Mouse (Mus musculus) left cerebral cortex, postnatal 14 days (tissue): ENCODE measurements around the gene Gm42791. TPM values are rescaled to one million over a fixed set of nuclear protein-coding genes. Genes with fewer than 3 reads are reported as not detected.
A peak's percentile ranks its signal among the peaks of the same experiment; 100 is the strongest.

Experiments used
- DNase-seq, 2 experiments: peaks; one replicate each; pipeline ENCODE4 v3.0.0; 2021 to 2022; ENCODE audit warnings: low spot score in 2 of 2, mixed read lengths in 1 of 2
- intact Hi-C: fragments of 180-260 bp; cut with DNase I; formaldehyde crosslinking; loops from one replicate; pipeline ENCODE4 v1.15.1; 2025
- total RNA-seq, 2 experiments: library from RNA; stranded (reverse); gene quantifications; 2 replicates each; pipeline ENCODE4 v1.2.3; 2021

Gm42791 gene
- total RNA-seq, 2 experiments from 2014 or later, result 16.6 to 17.8 TPM

DNA sequence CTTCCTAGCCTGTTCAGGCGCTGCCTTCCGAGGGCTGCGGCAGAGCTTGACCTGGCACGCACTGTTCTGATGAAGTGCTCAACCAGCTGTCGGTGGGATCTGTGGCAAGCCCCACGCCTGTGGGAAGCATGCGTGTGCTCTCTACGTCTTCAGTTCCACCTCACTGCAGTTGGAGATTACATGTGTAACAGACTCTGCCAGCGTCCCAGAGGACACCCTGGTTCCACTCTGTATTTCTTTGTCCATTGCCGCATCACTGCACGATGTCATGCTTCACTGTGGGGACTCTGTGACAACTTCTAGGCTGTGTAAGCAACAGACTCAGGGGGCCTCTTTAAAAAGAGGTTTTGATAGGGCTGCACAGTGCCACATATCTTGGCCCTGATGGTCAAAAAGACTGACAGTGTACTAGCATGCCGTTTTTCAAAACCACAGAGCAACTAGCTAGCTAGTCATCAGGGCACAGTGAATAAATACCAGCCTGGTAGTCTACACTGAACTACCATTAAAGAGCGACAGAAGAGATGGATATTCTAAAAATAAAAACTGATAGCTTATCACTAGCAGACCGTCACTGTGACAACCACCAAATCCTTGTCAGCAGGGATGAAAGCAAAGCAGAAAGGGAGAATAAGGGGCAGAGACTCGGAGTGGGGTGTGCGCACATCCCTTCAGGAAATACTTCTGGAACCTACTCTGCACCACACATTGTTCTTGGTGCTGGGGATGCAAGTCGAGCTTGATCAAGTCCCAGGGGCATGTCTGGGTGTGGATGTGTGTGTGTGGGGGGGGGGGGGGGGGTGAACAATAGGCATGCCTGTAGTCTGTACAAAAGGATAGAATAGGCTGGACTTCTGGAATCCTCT is 86.5 kb downstream of the Gm42791 start:
- intact Hi-C loops, result no loop called here

DNA sequence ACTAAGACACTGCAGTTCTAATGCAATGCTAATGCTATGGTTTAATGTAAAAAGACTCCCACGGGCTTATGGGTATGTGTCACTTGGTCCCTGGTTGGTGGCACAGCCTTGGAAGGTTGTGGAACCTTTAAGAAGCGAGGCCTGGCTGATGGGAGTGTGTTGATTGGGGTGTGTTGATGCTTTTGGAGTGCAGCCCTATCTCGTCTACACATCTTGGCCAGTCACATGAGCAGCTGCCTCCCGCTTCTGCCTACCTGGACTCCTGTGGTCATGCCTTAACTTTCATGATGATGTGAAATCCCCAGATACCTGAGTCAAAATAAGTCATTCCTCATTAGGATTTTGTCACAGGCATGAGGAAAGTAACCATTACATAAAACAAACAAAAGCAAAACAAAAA is 88.6 kb downstream of the Gm42791 start:
- intact Hi-C loops, result no loop called here
- no peak for DNase-seq

More for the DNA sequence above, 86.5 kb downstream of the Gm42791 start:
- no peak for DNase-seq

DNA sequence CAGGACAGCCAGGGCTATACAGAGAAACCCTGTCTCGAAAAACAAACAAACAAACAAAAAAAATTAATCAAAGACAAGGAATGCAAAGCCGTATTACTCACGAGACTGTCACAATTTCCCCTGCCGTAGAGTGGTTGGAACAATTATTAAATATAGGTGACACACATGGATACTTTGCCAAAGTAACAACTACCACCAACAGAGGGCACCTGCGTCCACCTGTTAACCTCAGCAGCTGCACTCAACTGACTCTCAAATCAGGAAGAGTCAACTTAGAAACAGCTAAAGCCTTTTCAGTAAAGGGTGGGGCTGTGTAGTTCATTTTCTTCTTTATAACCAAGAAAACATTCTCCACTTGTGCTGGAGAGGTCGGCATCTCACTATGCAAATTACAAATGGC is 90.1 kb downstream of the Gm42791 start:
- intact Hi-C loops, result no loop called here

DNA sequence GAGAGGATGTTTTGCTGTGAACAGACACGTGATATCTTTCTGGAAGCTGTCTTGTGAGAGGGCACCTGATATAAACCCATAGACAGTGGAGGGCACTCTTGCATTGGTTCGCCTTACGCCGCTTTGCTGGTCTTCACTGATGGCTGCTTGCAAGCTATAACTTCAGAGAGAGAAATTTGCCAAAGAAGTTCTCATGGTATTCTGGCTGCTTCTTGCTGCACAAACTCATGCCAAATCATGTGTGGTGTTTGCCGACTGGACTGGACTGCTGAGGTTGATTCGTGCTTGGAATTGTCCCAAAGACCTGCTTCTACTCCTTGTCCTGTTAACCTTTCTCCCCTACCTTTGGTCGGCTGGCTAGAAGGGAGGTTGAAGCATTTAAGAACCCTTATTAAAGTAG is 95.6 kb downstream of the Gm42791 start:
- peak in 1 of 2 experiments; percentile 17 for DNase-seq
- intact Hi-C loops, result no loop called here

More for the DNA sequence above, 90.1 kb downstream of the Gm42791 start:
- DNase-seq, result no peak

DNA sequence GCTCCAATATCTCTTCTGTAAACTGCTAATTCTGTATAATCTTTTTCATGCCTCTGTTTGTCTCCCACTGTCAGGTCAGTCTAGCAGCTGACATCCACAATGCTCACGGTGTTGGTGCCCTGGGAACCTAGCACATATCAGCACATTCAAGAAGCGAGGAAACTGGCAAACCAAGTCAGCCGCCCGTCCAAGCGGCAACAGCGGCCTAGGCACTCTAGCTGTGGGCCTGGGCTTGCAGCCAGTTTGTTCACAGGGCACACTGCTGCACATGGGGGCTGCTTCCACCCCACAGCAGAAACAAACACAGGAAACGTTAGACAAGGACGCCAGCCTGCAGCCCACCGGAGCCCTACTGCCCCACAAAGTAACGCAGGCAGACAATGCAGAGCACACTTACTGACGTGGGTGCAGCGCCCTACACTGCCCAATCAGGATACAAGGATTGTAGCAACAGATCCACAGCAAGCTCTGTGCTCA is 97.0 kb downstream of the Gm42791 start:
- intact Hi-C loops, result no loop called here
- no peak for DNase-seq

DNA sequence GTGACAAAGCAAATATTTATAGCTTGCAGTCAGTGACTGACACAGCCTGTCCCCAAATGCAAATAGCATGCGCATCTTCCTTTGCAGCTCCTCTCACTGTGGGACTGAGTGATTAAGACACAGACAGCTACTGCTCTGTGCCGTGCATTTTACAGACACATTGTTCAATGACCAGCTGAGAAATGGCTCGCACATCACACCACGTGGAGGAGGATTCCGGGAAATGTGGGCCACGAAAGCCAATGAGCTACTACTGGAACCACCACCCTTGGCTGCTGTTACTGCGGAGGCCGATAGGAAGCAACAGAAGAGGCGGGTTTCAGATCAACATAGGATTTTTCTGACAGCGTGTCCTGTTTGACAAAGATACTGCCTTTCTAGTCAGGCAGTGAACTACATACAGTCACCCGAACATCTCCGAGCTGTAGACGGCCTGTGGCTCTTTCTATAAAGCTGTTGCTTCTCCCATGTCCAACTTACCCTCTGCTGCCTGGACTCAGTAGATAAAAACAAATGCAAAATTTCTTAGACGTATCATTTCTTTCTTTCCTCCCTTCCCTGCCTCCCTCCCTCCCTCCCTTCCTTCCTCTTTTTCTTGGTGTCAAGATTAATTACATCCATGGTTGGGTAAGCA is 97.8 kb downstream of the Gm42791 start:
- intact Hi-C loops, result no loop called here
- peak; percentile 58 to 80 for DNase-seq

DNA sequence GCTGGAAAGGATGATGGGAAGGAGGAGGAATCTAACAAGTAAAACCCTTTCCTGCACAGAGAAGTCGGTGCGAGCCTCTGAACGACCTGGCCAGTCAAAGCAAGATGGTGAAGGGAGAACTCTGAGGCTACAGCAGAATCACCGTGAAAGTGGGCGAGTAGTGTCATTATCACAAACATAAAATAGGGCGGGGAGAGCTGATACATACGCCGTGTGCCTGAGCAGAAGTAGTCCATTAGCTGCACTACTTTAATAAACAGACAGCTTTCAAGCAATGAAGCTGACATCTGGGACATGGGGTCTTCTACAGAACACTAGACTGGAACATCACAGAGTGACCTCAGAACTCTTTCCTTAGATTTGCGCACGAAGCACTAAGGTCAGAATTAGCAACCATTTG is 98.4 kb downstream of the Gm42791 start:
- no peak for DNase-seq
- intact Hi-C loops, result no loop called here

DNA sequence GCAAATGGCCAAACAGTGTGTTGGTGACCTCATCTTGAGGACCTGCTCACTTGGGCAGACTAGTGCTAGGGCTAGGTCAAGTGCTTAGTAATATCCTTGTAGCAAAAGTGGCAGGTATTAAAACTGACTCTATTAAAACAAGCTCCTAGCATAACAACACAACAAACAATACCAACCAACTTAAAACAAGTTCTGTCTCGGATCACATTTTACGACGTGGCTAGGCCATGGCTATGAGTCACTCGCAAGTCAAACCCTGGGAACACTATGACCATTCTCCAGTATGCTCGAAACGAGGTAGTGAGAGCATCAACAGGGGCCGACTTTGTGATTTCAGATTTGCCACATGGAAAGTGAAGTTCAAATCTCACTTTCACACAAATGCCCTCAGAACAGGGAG is 99.1 kb downstream of the Gm42791 start:
- DNase-seq, result no peak
- intact Hi-C loops, result no loop called here

DNA sequence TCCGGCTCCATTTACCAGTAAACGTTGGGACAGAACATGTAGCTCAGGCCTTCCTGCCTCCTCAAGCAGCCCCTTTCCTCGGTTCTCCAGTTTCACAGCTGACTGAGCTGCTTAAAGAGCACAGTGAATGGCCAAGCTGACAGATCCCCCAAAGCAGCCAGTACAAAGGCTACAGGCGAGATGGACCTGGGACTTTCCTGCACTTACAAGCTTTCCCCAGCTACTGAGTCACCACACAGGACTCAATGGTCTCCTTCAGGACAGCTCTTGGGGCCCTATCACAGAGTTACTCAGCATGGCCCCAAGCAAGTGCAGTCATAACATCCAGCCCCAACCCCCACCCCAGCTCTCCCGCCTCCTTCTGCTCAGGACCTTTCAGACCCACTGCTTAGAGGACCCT is 99.9 kb downstream of the Gm42791 start:
- no peak for DNase-seq
- intact Hi-C loops, result no loop called here

DNA sequence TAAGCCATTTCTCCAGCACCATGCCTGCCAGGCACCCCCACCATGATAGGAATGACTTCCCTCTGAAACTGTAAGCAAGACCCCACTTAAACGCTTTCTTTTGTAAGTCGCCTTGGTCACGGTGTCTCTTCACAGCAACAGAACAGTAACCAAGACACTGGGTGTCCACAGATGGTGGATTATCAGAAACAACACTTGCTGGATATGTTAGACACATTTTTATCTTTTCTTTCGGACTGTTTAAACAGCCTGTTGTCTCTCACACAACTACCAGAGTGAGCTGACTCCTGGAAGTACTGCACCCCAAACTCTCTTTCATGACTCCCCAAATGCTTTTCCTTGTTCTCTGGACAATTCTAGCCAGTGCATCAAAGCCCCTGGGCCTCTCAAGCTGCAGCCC is 104.7 kb downstream of the Gm42791 start:
- no peak for DNase-seq
- intact Hi-C loops, result no loop called here

DNA sequence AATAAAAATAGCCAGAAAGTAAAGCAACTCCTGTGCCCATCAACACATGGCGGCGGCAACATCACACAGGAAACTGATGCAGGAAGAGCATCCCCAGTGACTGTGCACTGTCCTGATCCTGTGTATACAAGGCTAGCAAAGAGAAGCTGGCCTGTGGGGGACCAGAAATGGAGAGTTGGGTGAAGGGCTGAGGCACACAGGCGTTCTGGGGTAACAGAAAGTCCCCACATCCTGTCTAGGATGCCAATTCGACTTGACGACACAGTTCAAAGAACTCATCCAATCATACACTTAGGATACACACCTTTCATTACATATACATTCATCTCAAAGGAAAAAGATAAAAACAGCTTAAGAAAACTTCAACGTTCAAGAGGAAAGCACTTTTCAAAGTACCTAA is 106.9 kb downstream of the Gm42791 start:
- no peak for DNase-seq
- intact Hi-C loops, result no loop called here

DNA sequence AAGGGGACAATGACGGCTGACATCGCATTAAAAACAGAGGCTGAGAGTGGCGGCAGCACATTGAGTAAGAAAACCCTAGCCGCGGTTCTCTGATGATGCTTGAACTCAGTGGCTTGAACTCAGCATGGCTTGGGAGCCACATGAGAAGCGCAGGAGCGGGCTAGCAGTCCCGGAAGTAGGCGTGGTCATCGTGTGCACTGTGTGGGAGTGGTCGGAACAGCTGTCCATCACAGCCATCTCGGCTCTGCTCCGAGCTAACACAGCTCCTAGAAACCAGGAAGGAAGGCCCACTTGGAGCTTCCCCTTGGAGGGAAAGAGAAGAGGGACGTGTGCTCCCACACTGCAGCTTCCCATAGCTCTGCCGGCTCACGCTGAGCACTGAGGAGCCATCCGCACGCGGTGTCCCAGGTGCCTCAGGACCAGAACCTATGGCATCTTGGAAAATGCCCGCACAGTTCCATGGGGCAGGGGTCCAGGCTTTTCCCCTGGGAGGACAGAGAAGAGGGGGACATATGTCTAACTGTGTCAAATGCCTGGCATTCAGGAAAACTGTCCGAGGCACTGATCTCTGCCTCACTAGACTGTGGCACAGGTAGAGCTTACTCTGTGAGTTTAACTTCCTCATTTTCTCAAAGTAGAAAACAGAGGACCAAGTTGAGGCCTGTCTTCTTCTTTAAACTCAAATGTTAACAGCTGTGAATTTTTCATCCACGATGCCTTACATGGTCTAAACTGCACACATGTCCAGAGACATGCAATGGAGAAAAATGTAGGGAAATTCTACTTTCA is 108.9 kb downstream of the Gm42791 start:
- no peak for DNase-seq
- intact Hi-C loops, result no loop called here

DNA sequence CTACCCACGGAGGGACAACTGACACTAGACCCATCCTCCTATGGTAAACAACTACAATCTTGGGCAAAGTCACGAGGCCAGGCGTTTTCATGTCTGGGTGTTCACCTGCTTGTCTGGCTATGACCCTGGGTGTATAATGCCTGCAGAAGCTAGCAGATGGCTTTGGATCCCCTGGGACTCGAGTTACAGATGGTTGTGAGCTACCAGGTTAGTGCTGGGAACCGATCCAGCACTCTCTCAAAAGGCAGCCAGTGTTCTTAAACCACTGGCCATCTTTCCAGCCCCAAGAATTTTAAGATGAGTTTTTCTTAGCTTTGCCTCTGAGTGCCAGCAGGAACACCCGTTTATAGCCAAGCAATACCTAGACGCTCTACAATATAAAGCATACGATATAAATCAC is 111.3 kb downstream of the Gm42791 start:
- DNase-seq, result no peak
- intact Hi-C loops, result no loop called here

DNA sequence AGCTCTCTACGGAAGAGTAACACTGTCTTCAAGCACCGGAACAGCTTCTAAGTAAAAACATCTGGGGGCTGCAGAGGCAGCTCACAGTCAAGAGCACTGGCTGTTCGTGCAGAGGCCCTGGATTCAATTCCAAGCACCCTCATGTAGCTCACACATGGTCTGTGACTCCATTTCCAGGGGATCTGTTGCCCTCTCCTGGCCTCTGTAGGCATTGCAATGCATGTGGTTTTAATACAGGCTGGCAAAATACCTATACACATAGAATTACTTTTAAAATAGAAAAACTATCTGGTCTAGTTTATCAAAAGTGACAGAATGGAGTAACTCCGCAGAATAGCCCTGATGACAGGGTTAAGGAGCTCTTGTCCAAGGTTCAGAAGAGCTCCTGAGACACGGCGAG is 115.7 kb downstream of the Gm42791 start:
- DNase-seq, result no peak
- intact Hi-C loops, result no loop called here

DNA sequence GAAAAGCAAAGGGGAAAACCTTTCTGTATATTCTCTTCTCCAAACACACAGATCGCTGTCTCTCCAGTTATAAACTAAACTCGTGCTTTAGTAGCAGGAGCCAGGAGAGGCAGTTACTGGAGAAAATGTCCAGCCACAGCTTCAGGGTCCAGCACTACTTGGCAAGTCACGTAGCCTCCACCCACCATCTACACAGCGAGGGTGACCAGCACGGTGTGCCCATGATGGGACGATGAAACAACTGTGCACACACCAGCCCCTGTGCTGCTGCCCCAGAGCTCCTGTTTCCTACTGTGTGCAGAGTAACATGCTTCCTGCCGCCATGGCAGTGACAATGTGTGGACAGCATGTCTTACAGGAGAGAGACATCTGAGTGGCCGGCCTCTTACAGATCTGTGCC is 121.8 kb downstream of the Gm42791 start:
- no peak for DNase-seq
- intact Hi-C loops, result no loop called here

DNA sequence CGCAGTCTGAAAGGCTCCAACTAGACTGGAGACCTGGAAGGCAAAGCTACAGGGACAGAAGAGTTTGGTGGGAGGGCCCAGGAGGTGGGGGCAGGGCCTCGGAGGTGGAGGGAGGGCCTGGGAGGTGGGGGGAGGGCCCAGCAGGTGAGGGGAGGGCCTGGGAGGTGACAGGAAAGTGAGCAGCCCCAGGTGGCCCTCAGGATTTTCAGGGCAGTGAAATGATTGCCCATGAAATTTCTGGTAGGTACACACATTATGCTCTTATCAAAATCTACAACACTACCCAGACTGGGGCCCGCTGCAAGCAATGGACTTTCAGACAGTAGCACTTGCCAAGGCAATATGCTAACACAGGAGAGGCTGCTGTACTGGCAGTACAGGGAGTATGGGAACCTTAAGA is 125.4 kb downstream of the Gm42791 start:
- intact Hi-C loops, result no loop called here
- DNase-seq, result no peak

DNA sequence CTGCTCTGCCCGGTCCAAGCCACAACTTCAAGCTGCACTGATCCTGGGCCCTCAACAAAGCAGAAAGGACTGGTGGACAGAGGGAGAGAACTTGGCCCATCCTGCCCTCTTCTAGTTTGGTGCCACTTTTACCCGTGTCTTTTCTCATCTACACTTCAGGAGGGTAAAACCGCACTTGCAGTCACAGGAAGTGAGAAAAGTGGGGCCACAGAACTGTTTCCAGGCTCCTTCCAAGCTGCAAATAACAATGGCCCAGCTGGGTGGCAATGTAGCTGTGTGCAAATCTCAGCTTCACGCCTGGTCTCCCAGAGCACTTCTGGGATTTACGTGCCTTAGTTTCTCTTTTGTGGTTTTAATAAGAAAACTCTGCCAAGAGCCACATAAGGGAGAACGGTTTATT is 127.2 kb downstream of the Gm42791 start:
- no peak for DNase-seq
- intact Hi-C loops, result no loop called here

DNA sequence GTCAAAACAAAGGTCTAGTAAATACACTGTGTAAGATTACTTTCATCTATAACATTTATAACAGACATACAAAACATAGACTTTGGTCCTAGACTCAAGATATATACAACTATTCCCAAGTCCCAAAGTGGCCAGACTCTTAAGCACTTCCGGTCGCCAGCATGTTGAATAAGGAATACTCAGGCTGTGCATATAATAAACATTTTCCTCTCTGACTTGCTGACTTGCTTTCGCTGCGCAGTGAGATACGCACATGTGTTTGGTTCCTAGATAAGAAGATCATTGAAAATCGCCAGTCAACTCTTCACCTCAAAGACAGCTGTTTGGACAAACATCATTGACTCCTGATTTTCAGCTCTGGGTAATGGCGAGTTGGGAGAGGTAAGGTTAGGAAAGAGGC is 127.8 kb downstream of the Gm42791 start:
- no peak for DNase-seq
- intact Hi-C loops, result no loop called here

DNA sequence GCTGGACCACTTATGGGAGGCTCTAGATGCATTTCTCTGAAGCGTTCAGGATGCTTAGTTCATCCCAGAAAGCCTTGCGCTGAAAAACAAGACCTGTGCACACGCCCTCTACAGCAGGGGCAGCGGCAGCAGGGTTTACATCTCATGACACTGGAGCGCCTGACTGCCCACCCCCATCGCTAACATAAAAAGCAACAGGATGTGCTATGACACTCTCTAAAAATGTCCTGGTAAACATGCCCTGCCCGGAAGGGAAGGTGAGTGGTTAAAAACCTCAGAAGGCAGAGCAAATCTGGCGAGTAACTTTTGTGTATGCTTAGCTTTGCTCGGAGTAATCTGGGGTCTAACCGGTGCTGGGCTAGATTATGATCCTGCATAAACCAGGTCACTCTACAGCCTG is 128.4 kb downstream of the Gm42791 start:
- DNase-seq, result no peak
- intact Hi-C loops, result no loop called here

DNA sequence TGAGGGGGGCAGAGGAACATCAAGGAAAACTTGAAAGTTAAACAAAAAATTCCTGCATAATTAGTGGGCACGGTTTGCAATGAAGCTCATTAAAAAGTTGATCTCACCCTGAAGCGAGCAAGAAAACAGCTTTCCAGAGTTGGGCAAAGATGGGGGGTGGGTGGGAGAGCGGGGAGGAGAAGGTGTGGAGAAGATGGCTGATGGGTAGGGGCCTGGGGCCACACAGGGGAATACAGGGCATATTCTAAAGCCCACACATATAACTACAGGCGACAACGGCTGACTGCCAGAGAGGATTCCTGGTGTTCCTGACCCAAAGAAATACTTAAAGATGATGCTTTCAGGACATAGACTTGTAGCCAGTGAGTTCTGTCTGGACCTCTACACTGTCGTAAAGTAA is 131.5 kb downstream of the Gm42791 start:
- intact Hi-C loops, result no loop called here
- DNase-seq, result no peak
